Mouse (Mus musculus): ENCODE results near the gene Olfr1358.
"Not testable (repeated sequence)": the region's sequence is repeated elsewhere in the genome, so short reads cannot be mapped to it uniquely, and the experiment has no call there.

Olfr1358 gene

DNA sequence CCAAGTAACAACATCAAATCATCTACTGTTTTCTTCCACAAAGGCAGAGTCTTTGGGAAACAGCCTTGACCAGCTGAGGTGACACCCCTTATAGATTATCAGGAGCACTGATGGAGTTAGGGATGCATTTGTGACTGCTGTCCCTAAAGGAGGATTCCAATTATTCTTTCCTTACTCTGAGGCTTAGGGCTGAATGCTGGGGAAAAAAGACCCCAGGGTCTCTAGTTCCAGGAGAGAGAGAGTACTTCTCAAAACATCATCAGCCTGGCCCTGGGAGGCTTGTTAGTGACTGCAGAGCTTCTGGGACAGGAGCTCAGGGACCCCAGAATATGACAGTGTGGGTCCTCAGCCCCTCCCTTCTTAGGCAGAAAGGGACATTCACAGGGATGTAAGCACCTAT lies at the start of gene Olfr1358:
Gene Olfr1358, plus strand, starts transcription at position 301 of the 400 bp plus-strand sequence.
- DNase-seq (ENCODE audit: low spot score): no peak

DNA sequence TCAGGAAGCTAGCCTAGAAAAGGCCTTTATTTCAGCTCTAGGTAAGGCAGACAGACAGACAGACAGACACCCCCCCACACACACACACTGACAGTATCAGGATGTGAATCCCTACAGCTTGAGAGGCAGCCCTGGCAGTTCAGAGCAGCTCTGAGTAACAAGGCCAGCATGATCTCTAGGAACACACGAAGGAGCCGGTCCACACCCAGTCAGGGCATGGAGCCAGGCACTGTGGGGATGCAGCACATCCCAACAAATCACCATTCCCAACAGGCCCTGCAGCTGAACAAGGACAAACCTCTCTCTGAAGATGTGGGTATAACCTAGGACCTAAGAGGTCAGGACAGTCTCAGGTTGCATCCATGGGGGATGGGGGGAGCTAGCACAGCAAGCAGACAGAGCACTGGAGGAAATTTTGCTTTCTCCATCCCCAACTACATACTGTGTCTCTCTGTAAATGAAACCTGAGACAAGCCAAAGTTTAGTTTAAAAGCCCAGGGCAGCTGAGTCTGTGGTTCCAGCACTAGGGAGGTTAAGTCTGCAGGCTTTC lies 49.4 kb upstream of the Olfr1358 start:
- DNase-seq (ENCODE audit: low spot score): no peak

DNA sequence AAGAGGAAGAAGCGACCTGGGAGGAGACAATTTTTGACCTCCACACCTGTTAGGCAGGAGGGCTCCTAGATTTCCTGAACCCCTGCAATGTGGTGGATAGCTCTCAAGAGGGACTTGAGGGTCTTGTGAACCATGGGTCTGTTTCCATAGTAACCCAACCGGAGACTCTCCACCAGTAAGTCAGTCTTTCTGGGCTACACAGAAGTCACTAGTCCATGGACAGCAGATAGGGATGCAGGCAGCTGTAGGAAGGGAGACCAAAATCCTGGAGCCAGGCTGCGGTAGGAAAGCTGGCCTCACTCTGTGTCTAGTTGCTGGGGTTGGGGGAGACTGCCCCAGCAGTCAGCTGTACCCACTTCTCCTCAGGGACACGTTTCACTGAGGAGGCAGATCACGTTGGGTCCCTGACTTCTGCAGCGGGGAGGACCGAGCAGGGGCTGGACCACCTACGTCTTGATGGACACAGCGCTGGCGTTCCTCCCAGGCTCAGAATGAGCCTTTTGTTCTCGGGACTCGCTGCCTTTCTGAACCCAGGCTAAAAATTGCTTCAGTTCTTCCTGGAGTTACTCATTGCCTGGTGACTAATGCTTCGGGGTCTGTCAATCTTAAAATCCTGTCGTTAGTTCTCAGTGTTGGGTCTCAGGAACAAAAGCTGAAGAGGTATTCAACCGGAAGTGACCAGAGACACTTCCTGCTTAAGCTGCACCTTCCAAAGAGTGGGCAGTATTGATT lies 46.5 kb upstream of the Olfr1358 start:
- no peak for DNase-seq (ENCODE audit: low spot score)

DNA sequence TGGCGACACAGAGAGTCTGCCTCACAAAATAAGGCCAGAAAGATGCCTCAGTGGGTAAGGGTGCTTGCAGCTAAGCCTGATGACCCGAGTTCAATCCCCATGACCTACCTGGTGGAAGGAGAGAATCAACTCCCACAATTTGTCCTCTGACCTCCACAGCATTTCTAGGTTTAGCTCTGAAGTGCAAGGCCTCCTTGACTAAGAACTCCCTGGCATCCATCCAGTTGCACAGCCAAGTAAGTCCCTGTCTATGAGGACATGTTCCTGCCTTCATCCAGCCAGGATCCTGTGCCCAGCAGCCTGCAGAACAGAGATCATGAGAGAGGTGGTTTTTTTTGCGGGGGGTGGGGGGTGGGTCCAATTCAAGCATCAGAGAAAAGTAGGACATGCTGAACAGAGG lies 45.2 kb upstream of the Olfr1358 start:
- DNase-seq (ENCODE audit: low spot score): no peak

DNA sequence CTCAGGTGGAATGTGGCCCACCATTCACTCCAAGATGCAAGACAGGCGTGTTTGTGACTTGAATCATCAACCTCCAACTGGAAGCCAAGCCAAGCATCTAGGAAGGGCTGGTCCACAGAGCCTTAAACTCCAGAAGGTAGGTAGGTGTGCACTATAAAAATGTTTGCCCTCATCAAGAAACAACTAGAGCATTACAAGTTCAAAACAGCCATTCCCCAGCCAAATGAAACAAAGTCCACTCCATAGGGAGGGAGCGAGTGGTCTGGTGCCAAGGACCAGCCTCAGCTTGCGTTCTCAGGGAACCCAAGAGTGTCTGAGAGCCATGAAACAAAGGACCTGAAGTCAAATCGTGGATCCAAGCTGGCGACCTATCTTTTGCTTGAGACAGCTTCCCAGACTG lies 43.8 kb upstream of the Olfr1358 start:
- no peak for DNase-seq (ENCODE audit: low spot score)

DNA sequence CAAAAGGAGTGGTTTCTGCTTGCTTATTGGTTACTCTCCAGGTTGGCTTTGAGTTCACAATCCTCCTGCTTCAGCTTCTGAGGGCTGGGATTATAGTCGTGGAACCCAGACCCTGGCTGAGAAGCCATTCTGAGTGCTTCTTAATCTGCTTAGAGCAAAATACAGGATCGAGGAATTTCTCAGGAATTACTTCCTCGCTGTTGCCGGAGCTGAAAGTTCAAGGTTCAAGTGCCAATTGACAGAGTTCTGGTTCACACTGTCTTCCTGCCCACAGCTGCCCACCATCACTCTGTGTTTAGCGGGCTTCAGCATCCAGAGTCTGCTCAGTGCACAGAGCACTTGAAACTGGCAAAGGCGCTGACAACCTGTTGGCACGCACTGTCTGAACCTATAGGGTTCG lies 42.5 kb upstream of the Olfr1358 start:
- no peak for DNase-seq (ENCODE audit: low spot score)

DNA sequence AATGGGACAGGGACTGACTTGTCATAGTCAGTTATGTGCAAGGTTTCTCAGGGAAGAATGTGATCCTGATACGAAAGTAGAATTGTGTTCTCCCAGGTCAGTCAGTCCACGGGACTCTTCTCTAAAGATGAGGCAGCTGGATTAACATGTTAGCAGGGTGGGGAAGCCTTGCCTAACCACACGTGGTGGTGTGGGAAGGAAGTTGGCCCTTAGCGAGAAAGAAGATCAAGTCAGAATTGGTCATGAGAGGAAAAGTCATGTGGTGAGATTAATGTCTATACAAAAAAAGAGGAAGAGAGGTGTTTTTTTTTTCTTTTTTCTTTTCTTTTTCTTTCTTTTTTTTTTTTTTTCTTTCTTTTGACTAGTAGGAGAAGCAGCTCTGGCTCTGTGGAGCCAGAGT lies 40.4 kb upstream of the Olfr1358 start:
- DNase-seq (ENCODE audit: low spot score): no peak

DNA sequence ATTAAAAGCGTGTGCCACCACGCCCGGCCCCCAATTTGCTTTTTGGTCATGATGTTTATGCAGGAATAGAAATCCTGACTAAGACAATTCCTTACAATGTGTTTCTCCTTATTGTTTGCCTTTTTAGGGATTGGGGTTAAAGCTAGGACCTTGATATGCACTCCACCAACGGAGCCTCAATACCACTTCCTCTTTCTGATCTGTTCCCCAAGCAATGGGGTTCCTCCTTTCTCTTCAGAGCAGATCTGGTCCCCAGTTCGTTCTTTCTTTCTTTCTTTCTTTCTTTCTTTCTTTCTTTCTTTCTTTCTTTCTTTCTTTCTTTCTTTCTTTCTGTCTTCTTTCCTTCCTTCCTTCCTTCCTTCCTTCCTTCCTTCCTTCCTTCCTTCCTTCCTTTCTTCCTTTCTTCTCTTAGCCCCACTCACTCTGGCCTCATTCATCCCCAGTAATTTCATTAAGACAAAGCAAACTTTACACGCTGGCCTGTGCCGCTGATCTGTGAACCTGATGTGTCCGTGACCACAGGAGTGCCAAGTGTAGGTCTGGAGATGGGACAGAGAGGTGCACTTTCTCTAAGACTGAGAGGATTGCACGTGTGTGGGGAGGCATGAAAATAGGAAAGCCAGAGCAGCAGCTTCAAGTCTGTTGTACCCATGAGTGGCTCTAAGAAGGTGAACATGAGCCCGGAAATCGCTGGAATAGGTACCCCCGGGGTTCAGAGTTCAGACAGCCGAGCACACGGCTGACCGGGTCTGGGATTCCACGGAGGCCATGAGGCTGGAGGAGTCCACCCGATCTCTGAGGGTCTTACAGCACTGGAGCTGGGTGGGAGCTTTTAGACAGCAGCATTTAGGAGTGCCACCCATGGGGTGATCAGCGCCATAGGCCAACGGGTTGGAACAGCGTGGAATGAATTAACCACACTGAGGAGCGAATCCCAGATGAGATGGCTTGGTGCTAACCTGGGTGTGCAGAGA lies 36.0 kb upstream of the Olfr1358 start:
- no peak for DNase-seq (ENCODE audit: low spot score)

DNA sequence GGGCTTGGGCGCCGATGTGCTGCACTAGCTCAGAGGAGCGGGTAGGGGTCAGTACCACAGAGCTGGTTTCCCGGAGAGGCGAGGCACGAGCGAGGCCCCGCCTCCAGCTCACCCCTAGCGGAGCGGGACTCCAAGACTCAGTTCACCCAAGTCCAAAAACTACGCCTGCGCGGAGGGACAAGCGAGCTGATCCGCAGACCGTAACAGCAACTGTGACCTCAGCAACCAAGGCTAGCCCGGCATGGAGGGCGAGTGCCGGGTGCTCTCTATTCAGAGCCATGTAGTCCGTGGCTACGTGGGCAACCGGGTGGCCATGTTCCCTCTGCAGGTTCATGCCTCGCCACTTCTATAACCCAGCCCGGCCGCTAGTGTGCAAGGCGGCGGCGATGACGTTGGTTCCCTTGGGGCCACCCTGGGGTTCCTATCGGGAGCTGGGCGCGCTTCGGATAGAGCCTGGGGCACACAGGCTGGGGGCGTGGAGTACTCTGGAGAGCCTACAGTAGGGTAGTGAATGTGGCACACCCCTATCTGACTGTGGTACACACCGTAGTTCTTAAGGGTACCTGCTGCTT lies 35.2 kb upstream of the Olfr1358 start:
- DNase-seq (ENCODE audit: low spot score): no peak

DNA sequence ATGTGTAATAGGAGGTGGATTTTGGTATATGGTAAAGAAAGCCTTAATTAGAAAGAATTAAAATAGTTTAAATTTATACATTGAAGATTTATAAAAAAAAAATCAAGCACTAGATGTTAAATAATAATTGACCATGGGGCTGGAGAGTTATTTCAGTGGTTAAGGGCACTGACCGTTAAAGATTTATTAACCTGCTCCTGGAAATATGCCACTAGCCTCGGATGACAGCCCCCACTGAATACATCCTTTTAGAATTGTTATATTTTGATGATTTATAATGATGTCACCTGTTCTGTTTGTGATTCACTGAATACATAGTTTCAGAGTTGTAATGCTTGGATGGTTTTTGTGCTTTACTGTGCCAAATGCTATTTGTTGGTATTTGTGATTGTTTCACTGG lies 31.9 kb upstream of the Olfr1358 start:
- not testable (repeated sequence) for DNase-seq (ENCODE audit: low spot score)

DNA sequence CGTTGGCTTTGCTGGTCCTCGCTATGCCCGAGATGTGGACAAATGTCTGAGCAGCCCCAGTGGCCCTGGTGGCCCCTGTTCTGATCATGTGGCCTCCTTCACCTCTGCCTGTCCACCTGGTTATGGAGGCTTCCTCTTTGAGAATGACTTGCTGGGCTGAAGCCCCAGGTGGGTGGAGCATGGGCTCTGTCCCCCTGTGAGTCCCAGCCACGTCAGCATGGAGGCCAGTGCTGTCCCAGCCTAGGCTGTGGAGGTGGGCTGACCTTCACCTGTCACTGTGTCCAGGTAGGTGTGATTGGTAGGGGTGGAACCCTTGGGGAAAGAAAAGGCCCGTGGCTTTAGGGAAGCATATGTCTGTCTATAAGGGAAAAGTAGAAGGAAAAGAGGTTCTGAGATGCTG lies 30.4 kb upstream of the Olfr1358 start:
- DNase-seq (ENCODE audit: low spot score): no peak

DNA sequence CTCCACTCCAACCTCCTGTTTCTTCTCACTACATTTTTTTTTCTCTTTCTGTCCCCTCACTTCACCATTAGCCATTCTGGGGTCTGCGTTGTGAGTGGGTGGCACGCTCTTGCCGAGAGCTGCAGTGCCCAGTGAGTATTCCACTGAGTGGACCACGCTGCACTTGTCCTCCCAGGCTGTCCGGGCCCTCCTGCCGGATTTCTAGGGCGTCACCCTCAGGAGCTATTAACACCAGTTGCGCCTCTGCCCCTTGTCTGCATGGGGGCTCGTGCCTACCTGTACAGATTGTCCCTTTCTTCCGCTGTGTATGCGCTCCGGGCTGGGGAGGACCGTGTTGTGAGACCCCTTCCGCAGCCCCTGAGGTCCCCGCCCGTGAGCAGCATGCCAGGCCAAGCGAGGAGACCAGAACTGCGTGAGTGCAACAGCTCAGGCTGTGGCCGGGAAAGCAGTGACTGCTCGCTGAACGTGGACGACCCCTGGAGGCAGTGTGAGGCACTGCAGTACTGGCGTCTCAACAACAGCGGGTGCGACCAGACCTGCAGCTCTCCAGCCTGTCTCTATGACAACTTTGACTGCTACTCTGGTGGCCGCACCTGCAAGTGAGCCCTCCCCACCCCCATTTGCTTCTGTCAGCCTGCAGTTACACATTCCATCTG lies 29.7 kb upstream of the Olfr1358 start:
- DNase-seq (ENCODE audit: low spot score): peak; percentile 57

DNA sequence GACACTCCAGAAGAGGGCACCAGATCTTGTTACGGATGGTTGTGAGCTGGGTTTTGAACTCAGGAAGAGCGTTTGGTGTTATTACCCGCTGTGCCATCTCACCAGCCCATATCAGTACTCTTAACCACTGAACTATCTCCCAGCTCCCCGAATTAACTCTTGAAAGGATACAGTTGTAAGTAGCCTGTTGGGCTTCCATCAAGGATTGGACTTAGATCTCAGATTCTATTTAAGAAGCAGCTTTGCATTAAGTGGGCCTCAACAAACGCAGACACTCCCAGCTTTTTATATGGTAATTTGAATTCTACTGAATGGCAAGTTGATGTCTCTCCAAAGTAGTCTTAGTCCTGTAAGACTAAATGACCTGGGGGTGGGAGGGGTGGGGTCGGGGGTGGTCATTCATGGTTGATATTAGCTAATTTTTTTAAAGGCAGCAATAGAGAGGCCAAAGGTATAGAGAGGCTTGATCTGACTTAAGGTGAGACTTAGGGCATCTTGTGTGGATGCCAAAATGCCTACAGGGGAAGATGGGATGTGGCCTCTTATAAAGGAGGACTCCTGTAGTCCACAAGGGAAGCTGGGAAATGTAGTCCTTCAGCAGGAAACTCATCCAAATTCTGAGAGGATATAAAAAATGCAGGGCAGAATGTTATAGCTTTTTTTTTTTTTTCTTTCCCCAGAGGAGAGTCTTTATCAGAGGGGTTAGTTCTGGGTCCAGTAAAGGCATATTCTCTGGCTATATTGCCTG lies 14.1 kb upstream of the Olfr1358 start:
- no peak for DNase-seq (ENCODE audit: low spot score)

DNA sequence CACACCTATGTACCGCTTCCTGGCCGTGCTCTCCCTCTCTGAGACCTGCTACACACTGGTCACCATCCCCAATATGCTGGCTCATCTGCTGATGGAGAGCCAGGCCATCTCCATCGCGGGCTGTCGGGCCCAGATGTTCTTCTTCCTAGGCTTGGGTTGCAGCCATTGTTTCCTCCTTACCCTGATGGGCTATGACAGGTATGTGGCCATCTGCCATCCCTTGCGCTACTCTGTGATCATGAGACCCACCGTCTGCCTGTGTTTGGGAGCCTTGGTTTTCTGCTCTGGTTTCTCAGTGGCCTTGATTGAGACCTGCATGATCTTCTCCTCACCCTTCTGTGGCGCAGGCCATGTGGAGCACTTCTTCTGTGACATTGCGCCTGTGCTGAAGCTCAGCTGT lies 2.6 kb downstream of the Olfr1358 start:
- no peak for DNase-seq (ENCODE audit: low spot score)

DNA sequence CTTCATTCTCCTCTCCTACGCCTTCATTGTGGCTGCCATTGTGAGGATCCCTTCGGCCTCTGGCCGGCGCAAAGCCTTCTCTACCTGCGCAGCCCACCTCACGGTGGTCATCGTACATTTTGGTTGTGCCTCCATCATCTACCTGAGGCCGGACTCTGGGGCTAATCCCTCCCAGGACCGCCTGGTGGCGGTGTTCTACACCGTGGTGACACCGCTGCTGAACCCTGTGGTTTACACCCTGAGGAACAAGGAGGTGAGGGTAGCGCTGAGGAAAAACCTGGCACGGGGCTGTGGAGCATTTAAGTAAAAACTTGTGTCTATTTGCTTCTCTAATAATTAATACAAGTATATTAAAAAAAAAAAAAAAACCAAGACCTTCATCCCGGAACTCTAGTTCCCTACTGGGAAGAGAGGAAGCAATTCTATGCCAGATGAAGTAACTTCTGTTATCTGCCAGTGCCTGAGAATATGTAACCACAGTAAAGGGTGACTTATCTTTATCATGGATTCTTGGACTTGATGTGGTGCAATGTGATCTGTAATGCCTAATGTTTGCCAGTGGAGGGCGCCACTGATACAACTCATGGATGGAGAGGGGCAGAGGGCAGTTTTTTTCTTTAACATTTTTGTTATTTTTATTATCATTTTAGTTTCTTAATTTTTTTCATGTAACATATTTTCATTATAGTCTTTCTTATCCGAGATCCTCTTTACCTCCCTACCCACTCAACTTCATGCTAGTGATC lies 3.2 kb downstream of the Olfr1358 start:
- DNase-seq (ENCODE audit: low spot score): no peak

DNA sequence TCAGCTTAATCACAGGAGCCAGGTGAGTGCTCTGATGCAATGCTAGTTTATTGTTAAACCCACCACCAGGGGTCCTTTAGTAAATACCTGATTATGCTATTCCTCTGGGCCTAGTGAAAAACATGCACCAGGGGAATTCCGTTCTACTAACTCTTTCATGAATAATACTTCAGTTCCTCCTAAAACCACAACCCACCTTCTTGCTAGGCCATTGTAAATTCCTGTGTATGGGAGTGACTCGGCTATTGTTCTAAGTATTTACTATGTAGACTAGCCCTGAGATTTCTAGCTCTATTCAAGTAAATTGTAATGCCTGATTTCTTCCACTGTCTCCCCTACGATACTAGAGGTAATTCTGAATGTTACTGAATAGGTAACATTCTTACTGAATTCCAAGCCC lies 7.8 kb downstream of the Olfr1358 start:
- not testable (repeated sequence) for DNase-seq (ENCODE audit: low spot score)

DNA sequence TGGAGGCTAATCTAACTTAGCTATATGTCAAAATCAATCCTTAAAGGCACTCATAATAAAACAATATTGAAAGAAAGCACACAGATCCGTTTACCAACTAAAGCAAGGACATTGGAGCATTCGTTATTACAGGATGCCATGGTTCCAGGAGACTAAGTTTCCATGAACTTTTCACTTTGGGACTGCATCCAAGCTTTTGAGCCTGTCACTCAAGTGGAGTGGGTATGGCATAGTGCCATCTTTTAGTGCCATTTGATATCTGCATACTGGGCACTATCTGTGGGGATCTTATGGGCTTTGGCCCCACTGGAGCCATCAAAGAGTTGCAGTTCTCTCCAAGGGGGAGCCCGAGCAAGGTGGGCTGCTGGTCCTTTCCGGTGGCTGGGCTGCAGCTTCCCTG lies 8.3 kb downstream of the Olfr1358 start:
- DNase-seq (ENCODE audit: low spot score): no peak

DNA sequence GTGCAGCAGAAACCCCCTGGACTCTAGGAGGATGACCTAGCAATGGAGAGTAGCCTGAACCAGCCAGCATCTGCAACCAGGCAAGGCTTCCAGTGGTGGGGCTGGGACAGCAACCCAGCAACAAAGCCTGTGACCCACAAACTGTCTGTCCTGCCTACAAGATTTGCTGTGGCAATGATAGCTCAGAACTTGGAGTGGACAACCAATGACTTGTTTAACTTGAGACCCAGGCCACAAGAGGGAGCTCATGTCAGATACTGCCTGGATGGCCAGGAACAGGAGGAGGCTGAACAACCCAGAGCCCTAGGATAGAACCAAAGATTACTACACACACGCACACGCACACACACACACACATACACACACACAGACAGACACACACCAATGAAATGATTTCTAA lies 23.7 kb downstream of the Olfr1358 start:
- DNase-seq (ENCODE audit: low spot score): no peak

DNA sequence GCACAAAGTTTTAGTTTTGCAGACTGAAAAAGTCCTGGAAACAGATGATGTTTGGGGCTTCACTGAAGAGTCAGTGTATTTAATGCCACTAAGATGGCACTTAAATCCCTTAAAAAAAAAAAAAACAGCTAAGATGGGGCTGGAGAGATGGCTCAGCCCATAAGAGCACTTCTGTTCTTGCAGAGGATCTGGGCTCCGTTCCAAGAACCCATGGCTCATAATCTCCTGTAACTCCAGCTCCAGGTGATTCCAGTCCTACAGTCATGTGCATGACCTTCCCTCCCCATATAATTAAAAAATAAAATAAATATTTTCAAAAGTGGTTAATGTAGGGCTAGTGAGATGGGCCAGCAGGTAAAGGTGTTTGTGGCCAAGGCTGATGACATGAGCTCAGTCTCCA lies 47.8 kb downstream of the Olfr1358 start:
- DNase-seq (ENCODE audit: low spot score): no peak

DNA sequence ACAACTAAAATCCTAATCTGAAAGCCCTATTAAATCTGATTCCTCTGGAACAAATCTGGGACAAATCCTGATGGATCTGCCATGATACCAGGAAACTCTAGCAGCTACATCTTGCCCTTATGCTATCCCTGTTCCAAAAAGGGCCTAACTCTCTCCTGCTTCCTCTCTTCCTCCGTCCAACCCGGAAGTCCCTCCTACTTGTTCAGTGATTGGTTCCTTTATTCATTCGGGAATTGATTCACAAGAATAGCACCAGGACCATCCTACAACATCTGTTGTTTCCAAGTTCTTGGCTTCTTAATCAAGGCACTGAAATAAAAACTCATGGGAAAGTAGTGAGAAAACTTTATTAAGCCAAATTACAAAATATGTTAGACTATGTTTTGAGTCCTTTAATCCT lies 52.0 kb downstream of the Olfr1358 start:
- no peak for DNase-seq (ENCODE audit: low spot score)

DNA sequence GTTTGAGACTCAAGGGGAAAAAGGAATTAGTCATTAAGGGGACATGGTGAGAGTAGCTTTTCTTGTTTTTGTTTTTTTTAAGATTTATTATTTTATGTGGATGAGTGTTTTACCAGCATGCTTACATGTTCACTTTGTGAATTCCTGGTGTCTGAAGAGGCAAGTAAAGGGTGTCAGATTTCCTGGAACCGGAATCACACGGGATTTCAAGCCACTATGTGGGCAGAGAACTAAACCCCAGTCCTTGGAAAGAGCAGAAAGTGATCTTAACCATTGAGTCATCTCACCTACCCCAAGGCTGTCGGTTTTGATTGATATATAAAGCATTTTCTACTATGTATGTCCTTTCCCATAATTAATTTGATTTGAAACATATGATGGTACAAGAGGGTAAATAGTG lies 52.5 kb downstream of the Olfr1358 start:
- DNase-seq (ENCODE audit: low spot score): no peak
